Mouse (Mus musculus) cerebellum, postnatal 10 days (tissue): ENCODE data around the gene Golga4.

Experiments
- DNase-seq, 2 experiments: peaks; one replicate each; pipeline ENCODE4 v3.0.0; 2021; ENCODE audit warnings: mixed read lengths in 2 of 2

Gene Golga4

DNA sequence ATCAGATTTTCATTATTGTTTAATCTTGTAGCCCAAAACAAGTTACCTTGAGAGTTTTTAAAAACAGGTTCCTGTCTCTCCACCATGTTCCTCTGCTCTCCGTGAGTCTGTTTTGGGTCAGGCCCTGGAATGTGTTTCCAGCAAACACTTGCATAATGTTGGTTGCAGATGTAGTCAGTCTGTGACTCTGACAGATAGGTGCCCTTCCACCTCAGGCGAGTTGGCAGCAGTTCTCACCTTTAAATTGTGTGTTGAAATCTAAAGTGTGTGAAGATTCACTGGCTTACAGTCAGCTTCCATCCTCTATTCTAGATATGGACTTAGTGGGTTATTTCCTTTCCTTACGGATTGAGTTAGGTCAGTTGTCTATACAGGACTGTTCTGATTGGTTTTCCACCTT lies 23.7 kb downstream of the Golga4 start:
- DNase-seq: no peak

DNA sequence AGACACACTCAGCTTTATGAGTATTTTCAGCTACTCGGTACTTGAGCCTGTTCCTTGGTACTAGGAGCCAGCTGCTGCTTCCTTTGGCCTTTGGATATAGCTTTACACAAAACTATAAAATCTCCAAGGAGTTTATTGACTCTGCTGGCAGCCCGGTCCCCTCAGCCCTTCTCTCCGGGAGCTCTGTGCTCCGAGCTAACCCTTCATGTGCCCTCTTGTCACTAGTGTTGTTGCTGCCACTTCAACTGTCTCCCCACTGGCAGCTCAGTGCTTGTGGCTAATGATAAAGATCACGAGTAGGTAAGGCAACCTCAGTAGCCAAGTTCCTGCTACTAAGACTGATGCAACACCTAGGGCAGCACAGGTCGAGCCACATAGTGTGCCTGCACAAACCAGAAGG lies 24.6 kb downstream of the Golga4 start:
- DNase-seq: no peak

DNA sequence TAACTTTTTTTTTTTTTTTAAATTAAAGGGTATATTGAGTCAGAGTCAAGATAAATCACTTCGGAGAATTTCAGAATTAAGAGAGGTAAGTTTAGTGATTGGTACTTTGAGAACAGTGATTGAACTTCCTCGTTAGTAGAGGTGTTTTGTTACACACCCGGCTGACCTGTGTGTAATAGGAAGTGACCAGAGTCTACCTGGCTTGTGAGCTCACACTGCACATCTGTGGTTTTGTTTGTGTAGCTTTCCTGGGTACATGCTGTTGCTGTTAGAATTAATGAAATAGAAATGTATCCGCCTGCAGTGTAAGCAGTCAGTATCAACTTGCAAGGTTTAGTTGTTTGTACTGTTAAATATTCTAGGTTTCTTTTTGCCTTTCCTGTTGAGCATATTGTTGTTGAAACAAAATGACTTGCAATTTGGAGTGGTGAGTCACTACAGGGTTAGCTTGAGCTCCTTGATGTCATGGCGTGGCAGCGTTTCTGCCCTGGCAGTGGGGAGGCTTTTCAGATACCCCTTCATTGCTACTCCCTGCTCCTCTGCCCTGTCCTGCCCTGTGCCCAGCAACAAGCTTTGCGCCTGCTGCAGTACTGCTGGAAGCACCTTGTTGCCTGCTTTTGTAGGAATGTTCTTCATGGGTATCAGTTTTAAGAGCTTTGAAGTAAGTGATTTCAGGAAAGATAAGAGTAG lies 26.6 kb downstream of the Golga4 start:
- no peak for DNase-seq

DNA sequence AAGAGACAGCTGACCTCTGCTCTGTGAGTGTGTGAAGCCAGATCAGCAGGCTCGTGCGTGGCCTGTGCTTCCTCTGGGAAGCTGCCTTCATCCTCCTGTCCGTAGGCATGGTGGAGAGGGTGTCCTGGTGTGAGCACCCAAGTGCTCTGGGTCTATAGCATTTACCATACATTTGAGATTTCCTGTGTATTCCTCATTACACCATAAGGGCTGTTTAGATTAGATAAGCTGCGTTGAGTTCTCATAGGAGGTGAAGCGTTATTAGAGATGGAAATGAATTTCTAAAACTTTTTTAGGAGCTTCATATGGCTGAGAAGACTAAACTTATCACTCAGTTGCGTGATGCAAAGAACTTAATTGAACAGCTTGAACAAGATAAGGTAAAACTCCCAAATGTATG lies 30.9 kb downstream of the Golga4 start:
- no peak for DNase-seq

DNA sequence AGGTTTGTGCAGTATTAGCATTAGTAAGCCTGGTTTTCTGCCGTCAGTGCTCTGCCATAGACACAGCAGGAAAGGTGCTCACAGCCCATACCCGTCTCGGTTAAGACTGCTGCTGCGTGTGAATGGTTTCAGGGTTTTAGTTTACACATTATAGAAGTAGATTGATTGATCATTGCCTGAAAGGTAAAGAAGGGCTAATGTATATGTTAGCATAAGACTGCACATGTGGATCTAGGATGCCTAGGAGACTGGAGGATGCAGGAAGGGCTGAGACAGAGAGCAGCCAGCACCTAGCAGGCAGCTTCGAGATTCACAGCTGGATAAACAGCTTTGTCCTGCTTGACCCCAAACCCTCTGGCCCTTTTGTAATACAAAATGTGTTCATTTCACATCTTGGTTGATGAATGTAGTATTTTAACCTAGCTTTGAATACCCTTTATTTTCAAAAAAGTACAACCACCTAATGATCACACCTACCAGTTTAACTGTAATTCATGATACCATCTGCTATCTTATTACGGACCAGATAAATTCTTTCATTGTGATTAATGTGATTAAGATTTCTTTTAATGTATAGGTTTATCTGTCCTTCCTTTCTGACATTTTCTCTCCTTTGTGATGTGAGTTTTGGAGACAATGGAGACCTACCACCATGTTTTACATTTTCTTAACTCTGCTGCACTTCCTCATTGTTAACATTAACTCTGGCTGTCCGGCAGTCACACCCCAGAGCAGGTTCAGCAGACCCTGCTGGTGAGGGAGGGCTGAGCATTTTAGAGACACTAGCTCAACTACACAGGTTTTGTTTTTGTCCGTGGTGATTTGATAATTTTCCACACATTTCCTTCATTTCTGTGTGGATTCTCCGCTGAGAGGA lies 31.6 kb downstream of the Golga4 start:
- no peak for DNase-seq

DNA sequence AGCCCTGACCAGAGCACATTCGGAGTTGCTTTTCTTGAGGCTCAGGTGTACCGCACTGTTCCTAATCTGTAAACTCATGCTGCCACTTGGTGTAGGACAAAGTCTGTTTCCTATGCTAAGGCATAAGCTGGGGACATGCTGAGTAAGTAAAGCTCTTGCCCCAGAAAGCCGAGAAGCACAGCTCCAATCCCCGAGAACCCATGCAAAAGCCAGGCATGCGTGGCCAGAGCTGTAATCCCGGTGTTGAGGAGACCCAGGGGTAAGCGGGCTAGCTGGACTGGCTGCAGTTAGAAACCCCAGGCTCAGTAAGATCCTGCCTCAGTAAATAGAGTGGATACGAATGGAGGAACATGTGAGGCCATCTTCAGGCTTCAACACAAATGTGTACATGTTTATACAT lies 35.8 kb downstream of the Golga4 start:
- no peak for DNase-seq

DNA sequence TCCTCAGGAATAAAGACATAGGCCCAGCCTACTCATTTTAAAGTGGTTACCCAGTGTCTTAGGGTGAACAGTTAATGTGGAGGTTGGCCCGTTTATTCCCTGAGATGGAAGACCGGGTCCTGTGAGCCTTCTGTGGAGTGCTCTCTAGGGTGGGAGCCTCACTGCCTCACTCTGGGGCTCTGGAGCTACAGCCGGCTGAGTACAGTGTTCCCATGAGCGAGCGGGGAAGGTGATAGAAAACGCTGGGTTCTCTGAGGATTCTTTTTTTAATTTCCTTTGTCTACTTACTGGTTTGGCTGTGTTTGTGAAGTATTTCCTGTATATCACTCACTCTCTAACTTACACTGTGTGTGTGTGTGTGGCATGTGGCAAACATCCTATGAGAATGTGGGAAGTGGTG lies 39.1 kb downstream of the Golga4 start:
- no peak for DNase-seq

DNA sequence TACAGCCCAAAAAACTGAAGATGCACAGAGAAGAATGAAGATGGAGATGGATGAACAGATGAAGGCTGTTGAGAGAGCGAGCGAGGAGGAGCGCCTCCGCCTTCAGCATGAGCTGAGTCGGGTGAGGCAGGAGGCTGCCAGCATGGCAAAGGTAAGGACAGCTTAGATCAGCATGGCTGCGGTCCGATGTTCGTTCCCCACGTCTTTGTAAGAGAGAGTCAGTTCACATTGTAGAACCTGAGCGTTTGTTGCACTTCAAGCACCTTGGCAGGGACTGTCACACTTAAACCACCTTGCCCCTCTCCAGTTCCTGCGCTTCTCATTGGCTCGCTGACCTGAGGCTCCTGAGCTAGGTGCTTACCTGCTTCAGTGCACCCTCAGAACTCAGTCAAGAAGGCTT lies 42.6 kb downstream of the Golga4 start:
- no peak for DNase-seq

DNA sequence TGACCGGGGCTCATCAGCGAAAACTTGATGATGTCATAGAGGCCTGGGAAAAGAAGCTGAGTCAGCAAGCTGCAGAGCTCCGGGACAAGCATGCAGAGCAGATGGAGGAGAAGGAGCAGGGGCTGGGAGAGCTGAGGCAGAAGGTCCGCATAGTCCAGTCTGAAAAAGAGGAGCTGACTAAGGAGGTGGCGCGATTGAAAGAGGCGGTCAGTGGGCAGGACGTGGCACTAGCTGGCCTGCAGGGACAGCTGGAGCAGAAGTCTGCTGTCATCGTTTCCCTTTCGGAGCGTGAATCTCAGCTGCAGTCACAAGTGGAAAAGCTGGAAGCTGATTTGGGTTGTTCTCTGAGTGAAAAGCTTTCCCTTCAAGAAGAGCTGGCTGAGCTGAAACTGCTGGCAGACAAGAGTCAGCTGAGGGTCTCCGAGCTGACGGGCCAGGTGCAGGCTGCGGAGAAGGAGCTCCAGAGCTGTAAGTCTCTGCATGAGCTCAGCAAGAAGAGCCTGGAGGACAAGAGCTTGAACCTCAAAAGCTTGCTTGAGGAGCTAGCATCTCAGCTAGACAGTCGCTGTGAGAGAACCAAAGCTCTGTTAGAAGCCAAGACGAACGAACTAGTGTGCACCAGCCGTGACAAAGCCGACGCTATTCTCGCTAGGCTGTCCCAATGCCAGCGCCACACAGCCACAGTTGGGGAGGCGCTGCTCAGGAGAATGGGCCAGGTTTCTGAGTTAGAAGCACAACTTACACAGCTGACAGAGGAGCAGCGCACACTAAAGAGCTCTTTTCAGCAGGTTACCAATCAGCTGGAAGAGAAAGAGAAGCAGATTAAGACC lies 51.1 kb downstream of the Golga4 start:
- DNase-seq: peak; percentile 36 to 37

DNA sequence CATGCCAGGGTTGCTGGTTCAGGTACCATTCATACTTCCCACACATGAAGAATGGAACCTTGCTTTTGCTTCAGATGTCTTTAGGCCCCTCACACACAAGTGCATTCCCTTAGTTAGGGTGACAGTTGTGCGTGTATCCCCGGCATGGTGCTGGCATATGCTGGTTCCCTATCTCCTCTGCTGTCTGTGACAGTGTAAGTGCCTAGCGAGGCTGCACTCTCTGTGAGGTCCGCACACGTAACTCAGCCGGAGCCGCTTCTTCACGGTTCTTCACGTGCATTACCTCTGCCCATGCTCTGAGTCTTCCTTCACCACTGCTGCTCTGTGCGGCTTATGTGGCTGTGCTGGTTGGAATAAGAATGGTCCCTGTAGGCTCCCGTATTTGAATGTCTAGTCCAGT lies 57.3 kb downstream of the Golga4 start:
- DNase-seq: no peak

DNA sequence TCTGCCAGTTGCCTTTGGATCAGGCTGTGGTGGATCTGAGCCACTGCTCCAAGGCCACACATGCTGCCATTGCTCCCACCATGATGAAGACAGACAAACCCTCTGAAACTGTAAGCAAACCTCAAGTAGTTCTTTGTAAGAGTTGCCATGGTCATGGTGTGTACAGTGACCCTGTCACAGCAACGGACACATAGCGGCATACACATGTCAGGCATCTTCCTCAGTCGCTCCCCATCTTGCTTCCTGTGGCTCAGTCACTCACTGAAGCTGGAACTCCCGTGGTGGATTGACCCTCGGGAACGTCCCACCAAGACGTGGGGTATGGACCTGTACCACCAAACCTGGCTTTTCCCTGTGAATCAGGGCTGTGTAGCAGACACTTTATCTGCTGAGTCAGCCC lies 57.8 kb downstream of the Golga4 start:
- no peak for DNase-seq

DNA sequence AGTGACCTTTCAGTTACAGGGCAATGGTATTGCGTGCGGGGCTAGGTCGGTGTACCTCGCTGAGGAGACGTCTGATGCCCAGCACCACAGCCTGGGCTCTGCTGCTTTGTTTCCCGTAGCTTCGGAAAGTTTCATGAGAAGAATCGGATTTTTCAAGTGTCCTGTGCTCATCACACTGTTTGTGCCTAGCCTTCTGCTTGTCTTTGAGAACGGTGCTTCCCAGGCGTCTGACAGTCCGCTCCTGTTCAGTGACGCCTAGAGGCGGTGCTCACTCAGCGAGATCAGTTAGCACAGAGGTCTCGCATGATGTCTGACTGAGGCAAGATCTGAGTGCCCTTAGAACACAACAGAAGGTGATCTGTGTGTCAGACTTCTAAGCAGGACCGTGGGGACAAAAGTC lies 58.6 kb downstream of the Golga4 start:
- no peak for DNase-seq

DNA sequence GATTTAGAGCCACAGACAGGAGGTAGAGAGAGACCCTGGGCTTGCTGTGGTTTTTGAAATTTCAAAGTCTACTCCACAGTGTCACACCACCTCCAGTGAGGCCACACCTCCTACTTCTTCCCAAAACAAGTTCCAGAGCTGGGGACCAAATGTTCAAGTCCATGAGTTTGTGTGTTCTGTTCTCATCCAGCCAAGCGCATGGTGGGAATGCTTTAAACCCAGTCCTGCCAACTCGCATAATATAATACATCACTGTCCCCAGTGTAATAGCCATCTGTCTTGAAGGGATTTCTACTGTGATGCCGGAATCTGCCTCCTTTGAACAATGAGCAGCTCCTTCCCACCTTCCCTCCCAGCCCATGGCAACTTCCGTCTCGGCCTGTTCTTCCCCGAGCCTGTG lies 63.3 kb downstream of the Golga4 start:
- no peak for DNase-seq

DNA sequence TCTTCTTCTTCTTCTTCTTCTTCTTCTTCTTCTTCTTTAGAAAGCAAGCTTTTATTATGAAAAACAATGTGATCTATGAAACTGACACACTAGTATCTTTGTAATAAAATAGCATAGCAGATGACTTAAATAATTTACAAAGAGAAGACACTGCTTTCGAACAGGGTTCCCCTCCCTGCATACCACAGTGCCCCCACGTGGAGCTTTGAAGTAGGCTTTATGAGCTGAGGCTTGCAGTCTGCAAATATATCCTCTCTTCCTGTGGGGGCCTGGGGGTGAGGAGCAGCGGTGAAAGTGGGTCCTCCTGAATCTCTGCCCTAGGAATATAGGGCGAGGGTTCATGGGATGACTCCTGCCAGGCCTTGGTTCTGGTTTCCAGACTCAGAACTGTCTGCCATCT lies 64.8 kb downstream of the Golga4 start:
- peak; percentile 31 to 39 for DNase-seq

DNA sequence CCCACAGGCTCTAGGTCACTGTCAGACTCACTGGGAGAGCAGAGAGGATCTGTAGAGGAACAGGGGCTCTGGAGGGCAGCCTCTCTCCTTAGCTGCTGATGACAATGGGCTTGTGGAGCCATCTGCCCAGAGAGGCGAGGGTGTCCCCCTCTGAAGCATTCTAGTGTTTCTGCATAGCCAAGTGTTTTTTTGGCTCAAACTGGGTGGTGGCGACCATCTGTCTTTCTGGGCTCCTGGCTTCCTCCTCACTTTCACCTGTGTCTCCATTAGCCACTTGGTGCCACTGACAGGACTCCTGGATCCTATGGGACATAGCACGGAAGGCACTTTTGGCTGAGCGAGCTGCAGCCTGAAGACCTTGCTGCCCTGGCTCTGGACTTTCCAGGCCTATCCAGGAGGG lies 65.6 kb downstream of the Golga4 start:
- DNase-seq: peak in 1 of 2 experiments; percentile 21

DNA sequence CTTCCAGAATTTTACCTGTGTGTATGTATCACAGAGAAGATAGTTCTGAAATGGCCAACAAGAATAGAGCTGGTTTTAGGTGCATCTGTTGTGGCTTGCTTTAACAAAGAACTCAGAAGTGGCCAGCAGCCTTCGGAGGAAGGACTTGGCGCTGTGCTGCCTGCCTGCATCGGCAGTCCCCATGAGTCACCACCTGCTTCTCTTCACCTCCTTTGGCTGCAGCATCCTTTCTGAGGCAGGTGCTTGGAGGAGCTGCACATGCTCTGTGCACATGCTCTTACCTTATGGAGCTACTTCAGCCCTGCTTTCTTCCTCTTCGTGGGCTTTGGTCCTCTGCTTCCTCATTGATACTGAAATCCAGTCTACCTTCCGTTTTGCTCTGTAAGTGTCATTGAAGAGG lies 68.8 kb downstream of the Golga4 start:
- no peak for DNase-seq

DNA sequence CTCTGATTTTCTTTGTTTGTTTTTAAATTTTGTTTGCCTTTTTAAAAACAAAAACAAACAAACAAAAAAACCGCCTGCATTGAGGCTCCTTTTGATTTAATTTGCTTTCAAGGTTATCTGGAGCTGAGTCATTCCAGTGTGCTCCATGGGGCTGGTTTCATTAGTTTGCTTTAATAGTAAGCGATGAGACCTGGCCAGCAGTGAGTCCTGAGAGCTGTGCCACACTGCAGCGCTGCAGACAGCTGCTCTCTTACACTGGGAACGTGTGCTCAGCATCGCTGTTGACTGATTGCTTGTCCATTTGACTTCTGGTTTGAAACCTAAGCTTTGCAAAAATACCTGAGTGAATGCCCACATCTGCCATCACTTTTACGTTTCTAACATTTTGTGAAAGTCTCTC lies 74.3 kb downstream of the Golga4 start:
- no peak for DNase-seq

DNA sequence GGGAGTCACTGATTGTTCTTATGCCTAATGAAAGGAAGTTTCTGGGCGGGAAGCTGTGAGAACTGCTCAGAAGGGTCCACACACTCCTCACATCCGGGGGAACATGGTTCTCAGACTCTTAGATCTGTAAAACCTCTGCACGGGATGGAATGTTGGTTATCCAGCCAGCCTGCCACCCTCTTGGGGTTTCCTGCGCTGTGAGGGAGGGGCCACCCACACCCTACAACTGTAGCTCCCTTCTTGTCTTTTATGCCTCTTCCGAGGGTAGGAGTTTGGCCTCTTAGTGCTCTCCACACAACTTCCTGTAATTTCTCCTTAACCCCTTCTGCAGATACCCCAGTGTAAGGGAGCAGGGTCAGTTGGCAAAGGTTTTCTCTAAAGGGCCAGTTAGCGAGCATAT lies 76.7 kb downstream of the Golga4 start:
- no peak for DNase-seq

DNA sequence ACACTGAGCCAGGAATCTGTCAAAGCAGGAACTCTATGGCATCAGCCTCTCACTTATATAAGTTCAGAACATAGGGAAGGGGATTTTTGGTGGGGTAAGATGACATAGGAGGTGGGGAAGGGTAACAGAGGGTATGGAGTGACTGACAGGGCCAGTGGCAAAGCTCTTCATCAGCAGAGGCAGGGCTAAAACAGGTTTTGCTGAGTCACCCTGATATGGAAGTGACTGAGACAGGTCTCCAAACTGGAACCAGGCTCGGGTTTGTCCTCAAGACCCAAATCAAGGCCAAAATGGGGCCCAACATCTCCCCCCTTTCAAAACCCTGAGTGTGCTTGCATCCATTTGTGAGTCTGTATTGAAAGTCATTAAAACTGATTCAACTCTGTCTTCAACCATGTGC lies 78.8 kb downstream of the Golga4 start:
- no peak for DNase-seq

DNA sequence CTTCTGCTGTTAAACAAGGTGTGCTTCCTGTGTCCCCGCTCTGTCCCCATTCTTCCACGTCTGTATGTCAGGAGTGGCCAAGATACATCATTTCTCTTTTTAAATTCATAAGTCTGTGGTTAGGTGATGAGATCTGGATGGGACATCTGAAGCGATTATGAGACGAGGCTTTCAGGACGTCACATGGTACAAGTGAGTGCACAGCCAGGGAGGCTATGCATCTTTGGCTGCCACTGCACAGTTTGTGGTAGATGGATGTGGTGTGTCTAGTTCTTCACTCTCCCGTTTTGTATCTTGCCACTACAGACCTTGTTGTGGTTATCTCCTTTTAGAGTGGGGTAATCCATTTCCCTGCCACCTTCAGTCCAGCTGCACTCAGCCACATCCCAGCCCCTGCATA lies 79.9 kb downstream of the Golga4 start:
- DNase-seq: no peak

DNA sequence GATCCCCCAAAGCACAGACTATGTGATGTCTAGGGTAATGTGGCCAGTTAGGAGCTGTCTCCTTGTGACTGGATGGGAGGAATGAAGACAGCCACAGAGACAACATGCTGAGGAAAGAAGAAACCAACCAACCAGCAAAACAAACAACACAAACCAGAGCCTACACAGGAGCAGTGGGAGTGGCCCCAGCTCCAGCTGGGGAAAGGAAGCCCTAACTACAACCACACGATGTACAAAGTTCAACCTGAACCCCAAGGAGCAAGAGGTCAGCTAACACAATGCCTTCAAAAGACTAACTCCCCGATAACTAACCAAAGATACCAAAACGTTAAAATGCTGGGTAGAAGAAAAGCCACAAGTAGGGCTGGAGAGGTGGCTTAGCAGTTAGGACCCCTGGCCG lies 81.0 kb downstream of the Golga4 start:
- no peak for DNase-seq

DNA sequence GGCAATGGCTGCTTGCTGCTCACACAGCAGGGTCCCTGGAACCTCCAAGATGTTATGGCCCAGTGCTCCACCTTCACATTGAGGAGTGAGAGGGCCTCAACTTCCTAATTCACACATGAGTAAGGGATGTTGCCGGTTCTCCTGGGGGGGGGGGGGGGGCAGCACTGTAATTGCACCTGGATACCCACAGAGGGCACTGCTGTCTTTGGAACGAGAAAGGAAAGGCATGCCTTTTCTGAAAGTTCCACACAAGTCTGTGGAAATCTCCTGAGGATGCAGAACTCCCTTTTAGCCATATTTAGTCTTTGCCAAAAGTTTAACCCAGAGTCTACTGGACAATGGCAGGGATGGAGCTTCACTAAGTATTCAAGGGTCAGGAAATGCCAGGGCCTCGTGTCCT lies 83.2 kb downstream of the Golga4 start:
- DNase-seq: peak in 1 of 2 experiments; percentile 60

DNA sequence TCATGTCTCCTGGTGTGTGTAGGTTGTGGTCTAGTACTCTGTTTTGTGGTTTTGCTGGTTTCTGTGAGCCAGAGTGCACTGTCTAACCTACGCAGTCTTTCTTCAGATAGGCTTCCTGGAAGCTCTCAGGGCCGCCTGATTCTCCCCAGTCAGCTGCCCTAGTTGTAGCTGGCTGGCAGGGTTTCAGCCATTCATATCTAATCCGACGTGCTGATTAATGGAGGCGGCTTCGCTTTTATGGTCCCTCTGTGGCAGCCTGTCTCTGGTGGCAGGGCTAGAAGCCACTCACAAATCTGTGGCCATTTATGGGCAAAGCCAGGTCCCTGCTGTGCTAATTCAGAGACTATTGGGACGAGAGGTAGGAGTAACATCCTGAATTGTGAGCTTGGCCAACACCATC lies 84.2 kb downstream of the Golga4 start:
- peak; percentile 51 to 58 for DNase-seq

DNA sequence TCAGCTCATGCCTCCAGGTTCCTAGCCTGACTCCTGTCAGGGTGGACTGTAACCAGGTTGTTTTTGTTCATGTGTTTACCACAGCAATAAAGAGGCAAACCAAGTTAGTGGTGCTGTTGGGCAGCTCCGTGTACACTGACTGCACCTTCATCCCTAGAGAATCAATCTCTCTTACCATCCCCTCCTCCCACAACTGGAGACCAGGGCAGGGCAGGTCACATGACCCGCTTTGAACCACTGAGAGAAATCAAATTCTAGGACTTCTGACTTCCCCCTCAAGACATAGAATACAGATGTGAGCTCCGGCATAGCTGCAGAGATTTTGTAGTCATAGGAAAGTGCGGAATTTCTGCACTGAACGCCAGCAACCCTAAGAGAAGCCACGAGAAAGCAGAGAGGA lies 85.6 kb downstream of the Golga4 start:
- no peak for DNase-seq
